Mouse (Mus musculus) splenic B cell, adult 2 months (primary cell): ENCODE measurements around the gene Slc38a10.

ENCODE experiments used
- DNase-seq: peaks from one replicate; pipeline ENCODE4 v3.0.0-alpha.2; 2011; ENCODE audit warnings: low read depth, low spot score
- H3K27me3 ChIP-seq: 2 replicates; pipeline ENCODE4 v1.6.1; 2012; ENCODE audit warnings: mild to moderate bottlenecking, low read length, moderate library complexity, mixed read lengths; ENCODE audit not compliant: control insufficient read depth, poor library complexity, insufficient read depth, severe bottlenecking
- H3K36me3 ChIP-seq: 2 replicates; pipeline ENCODE4 v1.6.1; 2012; ENCODE audit warnings: mild to moderate bottlenecking, low read length, moderate library complexity, mixed read lengths; ENCODE audit not compliant: control insufficient read depth, poor library complexity, insufficient read depth, severe bottlenecking

The Slc38a10 gene

DNA sequence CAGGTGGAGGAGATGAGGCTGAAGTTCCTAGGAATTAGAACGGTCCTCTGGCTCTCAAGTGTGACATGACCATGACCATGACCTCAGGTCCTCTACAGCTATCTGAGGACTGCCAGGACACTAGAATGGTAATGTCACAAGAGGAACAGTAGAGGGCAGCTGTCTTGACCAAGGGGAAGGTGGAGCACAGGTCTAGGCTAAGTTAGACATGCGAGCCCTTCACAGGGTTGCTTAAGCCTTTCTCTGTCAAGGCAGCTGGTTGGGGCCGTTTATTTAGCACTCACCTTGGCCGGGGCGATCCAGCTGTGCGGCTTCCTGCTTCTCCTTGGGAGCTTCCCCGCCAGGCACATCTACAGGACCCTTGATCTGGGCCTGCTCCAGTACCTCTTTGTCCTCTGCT lies 40.6 kb downstream of the Slc38a10 start:
- peaks cover 14% of the 10 kb centered on the region for H3K36me3 ChIP-seq
- no peak for DNase-seq
- no peaks in the 10 kb centered on the region for H3K27me3 ChIP-seq

DNA sequence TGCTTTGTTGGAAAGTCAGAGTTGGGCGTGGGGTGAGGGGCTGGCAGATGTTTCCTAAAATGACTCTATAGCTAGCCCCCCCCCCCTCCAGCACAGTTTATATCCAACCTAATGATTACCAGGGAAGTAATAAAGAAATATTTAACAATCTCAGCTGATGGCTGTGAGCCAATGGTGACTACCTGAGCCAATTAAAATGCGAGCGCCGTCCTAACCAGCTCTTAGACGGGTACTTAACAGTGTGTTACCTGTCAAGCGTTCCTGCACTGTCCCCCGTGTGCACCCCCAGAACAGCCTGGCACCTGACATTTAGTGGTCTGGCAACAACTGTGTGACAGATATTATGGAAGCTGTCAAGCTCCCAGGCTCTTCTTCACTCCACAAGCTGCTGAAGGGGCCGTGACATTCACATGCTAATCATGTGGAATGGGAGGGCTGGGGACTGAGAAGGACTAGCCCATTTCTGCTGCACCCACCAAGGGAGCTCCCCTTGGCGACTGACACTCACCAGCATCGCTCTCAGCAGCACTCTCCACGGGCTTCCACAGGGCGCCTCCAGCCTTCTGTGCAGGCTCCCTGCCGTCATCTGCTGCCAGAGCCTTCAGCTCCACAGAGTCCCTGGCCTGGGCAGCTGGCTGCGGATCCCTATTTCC lies 41.5 kb downstream of the Slc38a10 start:
- peaks cover 18% of the 10 kb centered on the region for H3K36me3 ChIP-seq
- H3K27me3 ChIP-seq = no peaks in the 10 kb centered on the region
- no peak for DNase-seq

DNA sequence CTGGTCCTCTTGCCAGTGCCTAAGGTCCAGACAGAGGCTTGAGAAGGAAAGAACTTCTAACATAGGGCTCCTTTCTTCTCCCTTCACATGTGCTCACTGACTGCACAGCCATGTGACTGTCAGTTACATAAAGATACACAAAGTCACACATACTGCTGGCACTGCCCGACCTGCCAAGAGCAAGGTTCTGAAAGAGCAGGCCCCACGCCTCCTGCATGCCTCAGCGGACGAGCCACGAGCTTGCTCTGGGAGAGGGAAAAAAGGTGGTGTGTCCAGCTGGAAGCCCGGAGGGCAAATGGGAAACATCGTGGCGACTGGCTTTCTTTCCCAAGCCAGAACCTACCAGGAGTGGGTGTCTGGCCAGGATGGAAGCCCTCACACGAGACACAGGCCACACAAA lies 43.4 kb downstream of the Slc38a10 start:
- no peak for DNase-seq
- no peaks in the 10 kb centered on the region for H3K27me3 ChIP-seq
- H3K36me3 ChIP-seq = peaks cover 17% of the 10 kb centered on the region

- no peak for DNase-seq
- H3K27me3 ChIP-seq = no peaks in the 10 kb centered on the region
- peaks cover 17% of the 10 kb centered on the region for H3K36me3 ChIP-seq
Measured at GRCm38 (mm10) chr11:120107026-120107425, 44.1 kb downstream of the Slc38a10 start.

DNA sequence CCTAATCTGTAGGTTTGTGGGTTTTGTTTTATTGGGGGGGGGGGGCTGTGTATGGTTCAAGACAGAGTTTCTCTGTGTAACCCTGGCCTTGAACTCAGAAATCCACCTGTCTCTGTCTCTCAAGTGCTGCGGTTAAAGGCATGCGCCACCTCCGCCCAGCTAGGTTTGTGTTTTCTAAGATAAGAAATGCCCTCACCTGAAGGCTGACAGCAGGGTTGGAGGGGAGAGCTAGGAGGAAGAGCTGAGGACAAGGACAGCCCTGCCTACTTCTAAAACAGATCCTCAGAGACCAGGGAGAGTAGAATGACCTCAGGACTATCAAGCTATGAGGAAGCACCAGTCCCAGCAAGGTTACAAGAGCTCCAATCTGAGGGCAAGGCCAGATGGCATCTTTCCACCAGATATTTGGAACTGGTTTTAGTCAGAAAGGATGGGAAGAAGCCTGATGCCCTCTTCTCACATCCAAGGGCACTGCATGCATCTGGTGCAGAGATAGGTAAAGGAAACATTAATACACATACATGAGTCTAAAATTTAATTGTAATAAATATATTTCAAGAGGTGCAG lies 47.6 kb downstream of the Slc38a10 start:
- no peaks in the 10 kb centered on the region for H3K27me3 ChIP-seq
- DNase-seq = no peak
- H3K36me3 ChIP-seq = peaks cover 9% of the 10 kb centered on the region; the same call in 1 of the 2 replicates

DNA sequence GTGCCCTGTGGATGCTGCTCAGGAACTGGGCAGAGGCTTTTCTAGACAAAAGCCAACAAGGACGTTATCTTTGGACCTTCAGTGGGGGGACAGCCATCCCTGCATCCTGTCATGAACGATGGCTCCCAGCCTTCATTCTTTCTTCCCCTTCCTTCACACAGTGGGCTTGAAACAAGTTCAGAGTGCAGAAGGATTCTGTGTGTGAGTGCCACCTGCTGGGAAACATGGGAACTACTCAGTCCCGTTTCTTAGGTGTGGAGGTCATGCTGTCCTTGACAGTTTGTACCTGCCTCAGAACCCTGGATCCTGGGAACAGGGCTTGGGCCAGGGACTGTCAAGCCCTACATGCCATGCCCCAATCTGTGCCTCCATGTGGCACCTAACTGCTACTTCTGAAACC lies 50.1 kb downstream of the Slc38a10 start:
- peak; percentile 82 for DNase-seq
- Histone ChIP-seq H3K27me3 (no peaks in the 10 kb centered on the region), H3K36me3 (peaks cover 7% of the 10 kb centered on the region; the same call in 1 of the 2 replicates)

GRCm38 (mm10) chr11:120098588-120099511 lies 52.3 kb downstream of the Slc38a10 start, which contains the start of the genes Tepsin and Ndufaf8:
Gene Tepsin, minus strand, starts transcription at chr11:120098731.
Gene Ndufaf8, plus strand, starts transcription at chr11:120098928.
- H3K27me3 ChIP-seq = no peaks in the 10 kb centered on the region
- DNase-seq = peak; percentile 99
- H3K36me3 ChIP-seq = peaks cover 5% of the 10 kb centered on the region

GRCm38 (mm10) chr11:120092817-120093591 lies 58.1 kb downstream of the Slc38a10 start:
- no peaks in the 10 kb centered on the region for H3K27me3 ChIP-seq
- no peak for DNase-seq
- peaks cover 11% of the 10 kb centered on the region for H3K36me3 ChIP-seq

DNA sequence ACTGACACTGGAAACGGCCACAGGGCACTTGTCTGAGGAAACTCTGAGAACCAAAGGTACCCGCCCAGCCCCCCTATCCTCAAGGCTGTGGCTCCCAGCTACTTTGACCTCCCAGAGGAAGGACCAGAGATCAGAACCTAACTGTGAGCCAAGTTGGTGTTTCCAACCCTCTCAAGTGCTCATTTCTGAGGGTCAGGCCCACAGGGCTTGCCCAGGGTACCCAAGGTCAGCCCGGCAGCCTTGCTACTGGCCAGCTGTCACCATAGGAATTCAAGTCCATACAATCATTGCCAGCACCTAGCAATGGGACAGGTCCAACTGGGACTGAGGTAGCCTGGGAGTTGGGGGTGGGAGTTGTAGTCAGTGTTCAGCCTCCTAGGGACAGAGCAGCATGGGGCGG lies 60.5 kb downstream of the Slc38a10 start:
- H3K36me3 ChIP-seq = peaks cover 11% of the 10 kb centered on the region
- H3K27me3 ChIP-seq = no peaks in the 10 kb centered on the region
- DNase-seq = no peak

GRCm38 (mm10) chr11:120086702-120087152 lies 64.4 kb downstream of the Slc38a10 start, which contains the start of gene Cep131:
Gene Cep131, minus strand, starts transcription at chr11:120086827.
- peak; percentile 98 for DNase-seq
- no peaks in the 10 kb centered on the region for H3K27me3 ChIP-seq
- peaks cover 4% of the 10 kb centered on the region; the same call in 1 of the 2 replicates for H3K36me3 ChIP-seq

- peak; percentile 15 for DNase-seq
- Histone ChIP-seq H3K27me3 (no peaks in the 10 kb centered on the region), H3K36me3 (no peaks in the 10 kb centered on the region)
Measured at GRCm38 (mm10) chr11:120085891-120086627, 65.1 kb downstream of the Slc38a10 start.

GRCm38 (mm10) chr11:120080282-120080681 lies 70.9 kb downstream of the Slc38a10 start:
- no peak for DNase-seq
- H3K36me3 ChIP-seq = no peaks in the 10 kb centered on the region

DNA sequence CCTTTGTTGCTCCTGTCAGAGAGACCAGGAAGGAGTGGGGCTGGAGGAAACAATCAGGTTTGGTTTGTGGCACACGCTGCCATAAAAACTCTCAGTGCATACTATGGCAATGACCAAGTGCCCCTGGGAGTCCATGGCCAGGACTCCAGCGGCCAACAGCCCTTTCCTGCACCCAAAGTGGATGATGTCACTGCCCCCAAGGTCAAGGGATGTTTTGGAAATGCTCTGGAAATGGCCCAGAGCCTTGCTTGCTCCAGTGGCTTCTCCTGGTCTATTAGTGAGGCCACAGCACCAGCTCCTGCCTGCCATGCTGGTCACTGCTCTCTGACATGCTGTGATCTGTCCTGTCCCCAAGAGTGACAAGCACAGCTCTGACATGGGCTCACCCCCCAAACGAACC lies 75.0 kb downstream of the Slc38a10 start:
- no peak for DNase-seq
- Histone ChIP-seq H3K27me3 (no peaks in the 10 kb centered on the region), H3K36me3 (no peaks in the 10 kb centered on the region)

More at GRCm38 (mm10) chr11:120080282-120080681, 70.9 kb downstream of the Slc38a10 start:
- no peaks in the 10 kb centered on the region for H3K27me3 ChIP-seq
